Mouse (Mus musculus) CH12.LX (cell line): ENCODE measurements around the gene Hist2h2ac. TPM values are rescaled to one million over a fixed set of nuclear protein-coding genes. Genes with fewer than 3 reads are reported as not detected.

Experiments used
- DNase-seq: peaks from one replicate; pipeline ENCODE4 v3.0.0-alpha.2; 2013; ENCODE audit errors: extremely low read depth
- H3K27ac ChIP-seq: 2 replicates; pipeline ENCODE4 v1.5.1; 2012; ENCODE audit warnings: low read depth, mild to moderate bottlenecking, control low read depth, moderate library complexity; ENCODE audit not compliant: insufficient read depth
- H3K27me3 ChIP-seq: replicated peaks from 2 replicates; pipeline ENCODE3; 2012; ENCODE audit warnings: inconsistent platforms
- H3K36me3 ChIP-seq, 2 experiments: replicated peaks in 1 of 2; 2 replicates each; pipeline versions ENCODE3 to v1.6.1; 2012; ENCODE audit warnings: inconsistent platforms in 1 of 2, low read length in 1 of 2, mild to moderate bottlenecking in 1 of 2, mixed read lengths in 1 of 2, moderate library complexity in 1 of 2; ENCODE audit not compliant: control insufficient read depth in 1 of 2, insufficient read depth in 1 of 2
- H3K4me1 ChIP-seq, 2 experiments: 2 replicates each; pipeline ENCODE4 v1.6.1; 2012; ENCODE audit warnings: inconsistent platforms in 1 of 2, moderate library complexity in 1 of 2; ENCODE audit not compliant: insufficient read depth in 2 of 2, control insufficient read depth in 1 of 2
- H3K4me2 ChIP-seq: 2 replicates; pipeline ENCODE4 v1.6.1; 2012; ENCODE audit warnings: low read depth, mild to moderate bottlenecking, control low read depth; ENCODE audit not compliant: poor library complexity, insufficient read depth, severe bottlenecking
- H3K4me3 ChIP-seq, 3 experiments: fragments of 150-350 bp in 1 of 3; sonication (generic) in 1 of 3; replicated peaks in 1 of 3; 2 replicates each; pipeline versions ENCODE3 to v1.5.1; 2011 to 2012; ENCODE audit warnings: low read depth in 2 of 3, low read length in 2 of 3, mild to moderate bottlenecking in 2 of 3, moderate library complexity in 2 of 3, control low read depth in 1 of 3, improper control_type of control experiment in 1 of 3, inconsistent platforms in 1 of 3, mixed read lengths in 1 of 3; ENCODE audit not compliant: poor library complexity in 1 of 3
- H3K79me2 ChIP-seq: replicated peaks from 2 replicates; pipeline ENCODE4 v1.6.1; 2012; ENCODE audit warnings: mild to moderate bottlenecking, moderate library complexity; ENCODE audit not compliant: control insufficient read depth, poor library complexity, insufficient read depth, severe bottlenecking; ENCODE audit errors: extremely low read depth
- H3K9ac ChIP-seq: 2 replicates; pipeline ENCODE4 v1.6.1; 2012; ENCODE audit warnings: low read depth, mild to moderate bottlenecking, control low read depth, moderate library complexity; ENCODE audit not compliant: insufficient read depth
- H3K9me3 ChIP-seq: replicated peaks from 2 replicates; pipeline ENCODE3; 2012; ENCODE audit warnings: low read length, inconsistent platforms, mixed read lengths
- BHLHE40 ChIP-seq: IDR thresholded peaks from 2 replicates; pipeline ENCODE4 v1.6.1; 2011; ENCODE audit warnings: mild to moderate bottlenecking, low read depth, low read length, improper control_type of control experiment
- CTCF ChIP-seq, 2 experiments: IDR thresholded peaks in 1 of 2; conservative IDR thresholded peaks in 1 of 2; 2 replicates each; pipeline ENCODE4 v1.5.1; 2011 to 2012; ENCODE audit warnings: low read depth in 2 of 2, low read length in 2 of 2, improper control_type of control experiment in 1 of 2, inconsistent platforms in 1 of 2, mild to moderate bottlenecking in 1 of 2, moderate library complexity in 1 of 2
- E2F4 ChIP-seq: IDR thresholded peaks from 2 replicates; pipeline ENCODE4 v1.6.1; 2011; ENCODE audit warnings: low read depth, low read length, improper control_type of control experiment; ENCODE audit not compliant: insufficient replicate concordance
- ETS1 ChIP-seq: conservative IDR thresholded peaks from 2 replicates; pipeline ENCODE4 v1.6.1; 2012; ENCODE audit warnings: low read depth, mild to moderate bottlenecking, inconsistent platforms, low read length, improper control_type of control experiment, moderate library complexity
- GABPA ChIP-seq: IDR thresholded peaks from 2 replicates; pipeline ENCODE4 v1.6.1; 2012; ENCODE audit warnings: low read depth, low read length, improper control_type of control experiment, inconsistent platforms; ENCODE audit not compliant: insufficient replicate concordance
- MAFK ChIP-seq: IDR thresholded peaks from 2 replicates; pipeline ENCODE4 v1.6.1; 2011; ENCODE audit warnings: low read length, improper control_type of control experiment; ENCODE audit not compliant: insufficient replicate concordance
- MYC ChIP-seq: IDR thresholded peaks from 2 replicates; pipeline ENCODE4 v1.6.1; 2011; ENCODE audit warnings: low read depth, mild to moderate bottlenecking, improper control_type of control experiment, low read length
- NRF1 ChIP-seq: IDR thresholded peaks from 2 replicates; pipeline ENCODE4 v1.6.1; 2014; ENCODE audit warnings: low read depth, mild to moderate bottlenecking, inconsistent platforms, low read length, improper control_type of control experiment, moderate library complexity
- POLR2AphosphoS2 ChIP-seq: IDR thresholded peaks from 2 replicates; pipeline ENCODE4 v1.6.1; 2011; ENCODE audit warnings: low read depth, low read length, improper control_type of control experiment
- SIN3A ChIP-seq: IDR thresholded peaks from 2 replicates; pipeline ENCODE4 v1.6.1; 2012; ENCODE audit warnings: low read length, improper control_type of control experiment, inconsistent platforms
- ZKSCAN1 ChIP-seq: IDR thresholded peaks from 2 replicates; pipeline ENCODE4 v1.6.1; 2012; ENCODE audit warnings: low read depth, inconsistent platforms, low read length, improper control_type of control experiment, borderline replicate concordance
- dilution Hi-C: fragments of 300-500 bp; cut with MboI; formaldehyde crosslinking; loops from 2 replicates; pipeline ENCODE4 v1.14.3; 2020; ENCODE audit warnings: low sequenced_read_pairs; ENCODE audit not compliant: extremely low pct_unique_long_range_greater_than_20kb, extremely low pct_ligation_motif_present
- in situ Hi-C: fragments of 300-500 bp; cut with MboI; formaldehyde crosslinking; loops from 3 replicates; pipeline ENCODE4 v1.14.3; 2019; ENCODE audit warnings: low sequenced_read_pairs, low pct_ligation_motif_present, low pct_unique_long_range_greater_than_20kb, mixed read lengths
- polyA plus RNA-seq: library from polyadenylated mRNA; unstranded; fragments of >175 nt; gene quantifications from 2 replicates; pipeline ENCODE4 v1.2.1, GENCODE M21; 2012; ENCODE audit warnings: low read depth; ENCODE audit not compliant: insufficient read length
- total RNA-seq, 2 experiments: library from RNA; depleted of rRNA; stranded (reverse); fragments of 300-350 nt in 1 of 2; fragments of >200 nt in 1 of 2; gene quantifications; 2 replicates each; pipeline ENCODE4 v1.2.3; 2012 to 2014

The Hist2h2ac gene
- total and polyA plus RNA-seq, 3 experiments, result 1.5 to 1,185 (median 53.9) TPM

- DNase-seq, result no peak
- H3K27ac ChIP-seq, result no peak overlapping the region
- in situ Hi-C loops, result no loop called here
Observed at GRCm38 (mm10) chr3:96249034-96249345, 28.3 kb upstream of the Hist2h2ac start.

GRCm38 (mm10) chr3:96248141-96249033 is 27.7 kb upstream of the Hist2h2ac start:
- TF ChIP-seq MAFK, result no peak
- no peak for TF ChIP-seq POLR2AphosphoS2
- no peak for TF ChIP-seq SIN3A
- TF ChIP-seq NRF1, result no peak
- no peak for TF ChIP-seq ETS1
- TF ChIP-seq MYC, result no peak; the same call in 1 of the 2 replicates
- no peak for TF ChIP-seq ZKSCAN1
- TF ChIP-seq E2F4, result no peak
- no peak for TF ChIP-seq CTCF (conservative IDR thresholded peaks at IDR 0.05 in 1 of 2, IDR thresholded peaks at IDR 0.05 in 1 of 2; ENCODE audit: low read depth in 2 of 2, low read length in 2 of 2)
- Histone ChIP-seq H3K36me3 (no peaks in the 10 kb centered on the region), H3K4me1 (peaks cover 6 to 28% of the 10 kb centered on the region in 2 experiments; a peak in 3 of 4 replicates), H3K79me2 (no peaks in the 10 kb centered on the region), H3K9ac (peak overlapping the region; percentile 89; the same call in 1 of the 2 replicates), H3K4me2 (peak overlapping the region; percentile 53), H3K9me3 (no peaks in the 10 kb centered on the region), H3K4me3 (peak overlapping the region; percentile 41 to 63 (median 48)), H3K27me3 (no peaks in the 10 kb centered on the region), H3K27ac (no peak overlapping the region)
- dilution Hi-C loops (no loop called here), in situ Hi-C loops (no loop called here)
- DNase-seq, result no peak

More at GRCm38 (mm10) chr3:96249034-96249345, 28.3 kb upstream of the Hist2h2ac start:
- no peaks in the 10 kb centered on the region for H3K79me2 ChIP-seq
- no peaks in the 10 kb centered on the region for H3K27me3 ChIP-seq
- H3K36me3 ChIP-seq, result no peaks in the 10 kb centered on the region
- H3K4me2 ChIP-seq, result no peak overlapping the region
- TF ChIP-seq GABPA (no peak), BHLHE40 (no peak)
- TF ChIP-seq, all 38 proteins: peak for 0
- Histone ChIP-seq H3K4me1 (peaks cover 4 to 21% of the 10 kb centered on the region in 2 experiments; a peak in 3 of 4 replicates), H3K9ac (no peak overlapping the region; the same call in 1 of the 2 replicates), H3K4me3 (peak overlapping the region in 1 of 3 experiments; percentile 3), H3K9me3 (no peaks in the 10 kb centered on the region)
- dilution Hi-C loops, result no loop called here
